ENCODE assay signal across 7 mouse cellular contexts in genomic region chr12:81807953-81808352, GRCm38 (mm10). TPM values are rescaled to one million over a fixed set of nuclear protein-coding genes. Genes with fewer than 3 reads are reported as not detected.
A peak's percentile ranks its signal among the peaks of the same experiment; 100 is the strongest.
DNase-seq lines count a peak whose midpoint lies in the region; ATAC-seq lines count a peak whose summit lies in the region.

No protein-coding gene starts in this region.

- WGBS in hindbrain, embryonic 11.5 days, result 32% methylated on average over 11 of the region's 11 CpGs
- WGBS in limb, embryonic 13.5 days, result 28% methylated on average over 11 of the region's 11 CpGs
- WGBS in neural tube, embryonic 13.5 days, result 32% methylated on average over 11 of the region's 11 CpGs

- H3K9ac ChIP-seq in hindbrain, embryonic 11.5 days (ENCODE audit: low read depth, low read length), result no peak overlapping the region
- no peak overlapping the region for H3K9ac ChIP-seq in limb, embryonic 13.5 days
- peak overlapping the region; percentile 47; the same call in 1 of the 2 replicates for H3K9ac ChIP-seq in neural tube, embryonic 13.5 days

- H3K4me3 ChIP-seq in hindbrain, embryonic 11.5 days (ENCODE audit: low read depth, low read length), result no peak overlapping the region
- no peak overlapping the region for H3K4me3 ChIP-seq in limb, embryonic 13.5 days
- peak overlapping the region; percentile 27 for H3K4me3 ChIP-seq in neural tube, embryonic 13.5 days

- no peaks in the 10 kb centered on the region for H3K27me3 ChIP-seq in hindbrain, embryonic 11.5 days (ENCODE audit: control insufficient read depth, insufficient read depth, low read length)
- no peaks in the 10 kb centered on the region for H3K27me3 ChIP-seq in limb, embryonic 13.5 days
- H3K27me3 ChIP-seq in neural tube, embryonic 13.5 days, result no peaks in the 10 kb centered on the region

- H3K4me1 ChIP-seq in hindbrain, embryonic 11.5 days (replicated peaks; ENCODE audit: control insufficient read depth, insufficient read depth, low read length), result no peaks in the 10 kb centered on the region
- H3K4me1 ChIP-seq in limb, embryonic 13.5 days, result peaks cover 6% of the 10 kb centered on the region; the same call in 1 of the 2 replicates
- H3K4me1 ChIP-seq in neural tube, embryonic 13.5 days (replicated peaks), result peaks cover 28% of the 10 kb centered on the region

- no peak overlapping the region for H3K27ac ChIP-seq in hindbrain, embryonic 11.5 days (ENCODE audit: low read depth, low read length)
- H3K27ac ChIP-seq in limb, embryonic 13.5 days, result no peak overlapping the region
- no peak overlapping the region for H3K27ac ChIP-seq in neural tube, embryonic 13.5 days (replicated peaks)

- H3K4me2 ChIP-seq in hindbrain, embryonic 11.5 days (replicated peaks; ENCODE audit: low read depth, low read length), result peak overlapping the region; percentile 43
- H3K4me2 ChIP-seq in limb, embryonic 13.5 days (replicated peaks), result peak overlapping the region; percentile 70
- H3K4me2 ChIP-seq in neural tube, embryonic 13.5 days, result peak overlapping the region; percentile 55

- peak; percentile 44 for DNase-seq in adrenal gland, postnatal 10 days
- peak; percentile 36 to 41 for DNase-seq in cerebellum, postnatal 25 days
- DNase-seq in hindbrain, embryonic 11.5 days (ENCODE audit: low spot score), result no peak
- DNase-seq in frontal cortex, postnatal 14 days (ENCODE audit: low spot score in 2 of 2), result no peak

- no peaks in the 10 kb centered on the region for H3K36me3 ChIP-seq in hindbrain, embryonic 11.5 days (ENCODE audit: control insufficient read depth, insufficient read depth, low read length)
- no peaks in the 10 kb centered on the region for H3K36me3 ChIP-seq in limb, embryonic 13.5 days
- H3K36me3 ChIP-seq in neural tube, embryonic 13.5 days, result no peaks in the 10 kb centered on the region

- H3K9me3 ChIP-seq in hindbrain, embryonic 11.5 days (ENCODE audit: control insufficient read depth, low read length), result no peaks in the 10 kb centered on the region
- H3K9me3 ChIP-seq in limb, embryonic 13.5 days, result no peaks in the 10 kb centered on the region
- no peaks in the 10 kb centered on the region for H3K9me3 ChIP-seq in neural tube, embryonic 13.5 days

- ATAC-seq in hindbrain, embryonic 11.5 days (ENCODE audit: low FRiP score), result no peak
- no peak for ATAC-seq in limb, embryonic 13.5 days (ENCODE audit: low FRiP score, low read depth)
- ATAC-seq in neural tube, embryonic 13.5 days (ENCODE audit: low read depth), result no peak; the same call in 1 of the 2 replicates
- no peak for ATAC-seq in megakaryocyte progenitor cell, adult 5-6 weeks (replicated peaks; ENCODE audit: poor library complexity)

RNA-seq across cellular contexts. Expression of gene Map3k9, which starts 27.0 kb away (rescaled TPM):
- 1 to 10 TPM; 1.1 to 2.0 TPM for total RNA-seq in adrenal gland, postnatal 10 days (2021)
- 2.5 and 3.4 TPM in 2 replicates for polyA plus RNA-seq in hindbrain, embryonic 11.5 days (2014; fragmentation: Nextera tagmentation; extraction: Ambion mirVana)
- 0.52 and 0.56 TPM in 2 replicates for polyA plus RNA-seq in limb, embryonic 13.5 days (2015; fragmentation: Nextera tagmentation; extraction: Ambion mirVana)
- 8.1 and 9.4 TPM in 2 replicates for polyA plus RNA-seq in neural tube, embryonic 13.5 days (2015; fragmentation: Nextera tagmentation; extraction: Ambion mirVana)
- 0.37 and 1.4 TPM in 2 replicates for total RNA-seq in megakaryocyte progenitor cell, adult 5-6 weeks (2015)
- total RNA-seq in megakaryocyte progenitor cell, adult 5-6 weeks (2017), result 0.92 and 1.7 TPM in 2 replicates

RNA-seq across cellular contexts. Expression of gene Pcnx, which starts 51.9 kb away (rescaled TPM):
- 10 to 100 TPM; 46.5 to 52.0 TPM for total RNA-seq in adrenal gland, postnatal 10 days (2021)
- polyA plus RNA-seq in hindbrain, embryonic 11.5 days (2014; fragmentation: Nextera tagmentation; extraction: Ambion mirVana), result 11.3 and 13.0 TPM in 2 replicates
- polyA plus RNA-seq in limb, embryonic 13.5 days (2015; fragmentation: Nextera tagmentation; extraction: Ambion mirVana), result 12.5 and 13.5 TPM in 2 replicates
- 7.2 and 12.4 TPM in 2 replicates for polyA plus RNA-seq in neural tube, embryonic 13.5 days (2015; fragmentation: Nextera tagmentation; extraction: Ambion mirVana)
- total RNA-seq in megakaryocyte progenitor cell, adult 5-6 weeks (2015), result 23.8 and 32.2 TPM in 2 replicates
- 10.0 and 14.8 TPM in 2 replicates for total RNA-seq in megakaryocyte progenitor cell, adult 5-6 weeks (2017)

Comparison
In these comparisons a context has a peak if more than half of its experiments do, and no peak if none do; other contexts are left out.
1. DNase-seq: peak in adrenal gland, postnatal 10 days (single experiment) and cerebellum, postnatal 25 days (2 of 2); none in hindbrain, embryonic 11.5 days (single experiment) and frontal cortex, postnatal 14 days (0 of 2).
2. Peak in every context shown above with its lines, with median percentiles within 50 percentile points of each other: H3K4me2 ChIP-seq.